Mouse (Mus musculus) adrenal gland, postnatal 36 days (tissue): ENCODE measurements around the gene Ints5. TPM values are rescaled to one million over a fixed set of nuclear protein-coding genes. Genes with fewer than 3 reads are reported as not detected.
"Not testable (repeated sequence)": the region's sequence is repeated elsewhere in the genome, so short reads cannot be mapped to it uniquely, and the experiment has no call there.

Experiments used
- DNase-seq, 2 experiments: peaks; one replicate each; pipeline ENCODE4 v3.0.0; 2021; ENCODE audit warnings: mixed read lengths in 1 of 2
- long read RNA-seq, 2 experiments: library from polyadenylated mRNA; stranded (forward); transcript quantifications; one replicate each; pipeline ENCODE4 v2.0.0; 2021; ENCODE audit warnings: borderline sequencing depth in 2 of 2
- total RNA-seq, 2 experiments: library from RNA; stranded (reverse); gene quantifications; 2 replicates each; pipeline ENCODE4 v1.2.3; 2021

The Ints5 gene
- total RNA-seq: 10 to 100 TPM; 23.7 to 25.8 TPM
- long read RNA-seq, experiment 1, transcript Ints5-201 (2 exons, 3,274 nt): major isoform, 12 of 22 reads
- long read RNA-seq, experiment 1, partial matches to known transcripts: 10 of 22 reads
- long read RNA-seq, experiment 1, other reads (novel, unspliced or antisense): 0 of 22 reads
- long read RNA-seq, experiment 2, transcript Ints5-201 (2 exons, 3,274 nt): major isoform, 6 of 7 reads
- long read RNA-seq, experiment 2, partial matches to known transcripts: 0 of 7 reads
- long read RNA-seq, experiment 2, other reads (novel, unspliced or antisense): 1 of 7 reads

DNA sequence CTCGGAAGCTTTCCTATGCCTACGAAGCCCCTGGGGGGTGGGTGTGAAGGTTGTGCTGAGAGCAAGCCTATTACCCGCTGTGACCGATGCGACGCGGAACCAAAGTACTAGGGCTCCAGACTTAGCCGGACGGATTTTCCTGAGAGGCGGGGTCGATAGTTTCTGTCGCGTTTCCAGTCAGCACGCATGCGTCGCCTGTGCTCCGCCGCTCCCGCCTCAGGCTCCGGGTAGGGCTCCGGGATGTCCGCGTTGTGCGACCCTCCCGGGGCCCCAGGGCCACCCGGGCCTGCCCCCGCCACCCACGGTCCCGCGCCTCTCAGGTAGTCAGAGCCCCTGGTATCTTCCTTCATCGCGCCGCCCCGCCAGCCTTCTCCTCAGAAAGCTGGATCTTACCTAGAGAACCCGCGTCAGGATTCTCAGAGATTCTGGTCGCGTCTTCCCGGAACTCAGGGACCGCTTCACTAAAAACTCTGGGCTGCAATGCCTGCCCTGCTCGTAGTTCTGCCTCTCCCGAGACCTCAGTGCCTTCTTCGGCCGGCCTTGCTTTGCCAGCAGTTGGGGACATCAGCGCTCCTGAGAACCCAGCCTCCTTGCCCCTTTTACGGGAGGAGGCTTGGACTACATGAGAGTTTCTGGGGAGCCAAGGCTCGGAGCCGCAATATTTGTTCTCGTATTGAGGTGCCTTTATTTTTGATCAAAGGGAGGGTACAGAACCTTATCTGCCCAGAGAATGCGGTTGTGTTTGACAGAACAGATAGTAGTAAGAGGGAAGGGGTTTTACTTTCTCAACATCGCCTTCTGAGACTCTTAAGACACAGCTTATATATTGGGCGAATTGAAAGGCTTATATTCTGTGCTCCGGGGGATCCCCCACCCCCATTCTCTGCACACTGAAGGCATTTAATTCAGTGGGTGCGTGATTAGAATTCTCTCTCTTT, at the start of gene Ints5:
Gene Ints5 (plus strand): TSS at position 177 of the 938 bp plus-strand sequence.
- peak; percentile 88 for DNase-seq

GRCm38 (mm10) chr19:8844371-8845129, 48.3 kb upstream of the Ints5 start:
- peak; percentile 78 to 89 for DNase-seq

DNA sequence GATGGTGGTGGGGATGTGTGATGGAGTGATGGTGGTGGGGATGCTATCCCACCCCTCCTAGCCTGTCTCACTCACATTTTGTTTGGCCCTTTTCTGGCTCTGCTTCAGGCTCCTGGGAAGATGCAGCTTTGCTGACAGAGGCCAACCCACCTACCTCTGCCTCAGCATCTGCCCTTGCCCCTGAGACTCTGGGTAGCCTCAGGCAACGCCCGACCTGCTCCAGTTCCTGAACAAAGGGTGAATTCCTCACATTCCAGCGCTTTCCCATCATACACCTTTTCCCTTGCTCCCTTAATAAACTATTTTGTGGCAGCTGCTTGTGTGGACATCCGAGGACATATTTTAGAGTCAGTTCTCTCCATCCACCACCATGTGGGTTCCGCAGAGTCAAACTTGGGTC, 44.4 kb upstream of the Ints5 start:
- no peak for DNase-seq

DNA sequence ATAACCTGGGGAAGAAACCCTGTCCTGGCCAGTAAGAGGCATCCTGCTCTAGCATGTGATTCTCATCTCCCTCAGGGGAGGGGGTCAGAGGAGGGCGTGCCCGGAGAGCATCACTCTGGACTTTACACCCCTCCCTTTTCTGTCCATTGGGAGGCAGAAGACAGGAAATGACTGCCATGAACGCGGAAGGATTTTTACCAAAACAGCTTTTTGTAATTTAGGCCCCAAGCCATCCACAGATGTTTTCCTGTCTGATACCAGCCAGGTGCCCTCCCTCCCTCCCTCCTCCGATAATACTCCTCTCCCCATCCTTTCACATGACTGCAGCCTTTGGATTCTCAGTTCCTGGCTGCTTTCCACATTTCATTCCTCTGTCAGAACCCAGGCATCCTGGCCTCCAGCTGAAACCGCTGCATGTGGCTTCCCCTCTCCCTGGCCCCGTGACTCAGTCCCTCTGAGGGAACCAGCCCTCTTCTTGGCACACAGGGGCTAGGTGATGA, 42.4 kb upstream of the Ints5 start, which contains the start of gene Lrrn4cl:
Gene Lrrn4cl (plus strand): TSS at position 367 of the 500 bp plus-strand sequence.
- peak; percentile 58 to 64 for DNase-seq

GRCm38 (mm10) chr19:8851639-8852038, 41.2 kb upstream of the Ints5 start:
- DNase-seq: no peak

DNA sequence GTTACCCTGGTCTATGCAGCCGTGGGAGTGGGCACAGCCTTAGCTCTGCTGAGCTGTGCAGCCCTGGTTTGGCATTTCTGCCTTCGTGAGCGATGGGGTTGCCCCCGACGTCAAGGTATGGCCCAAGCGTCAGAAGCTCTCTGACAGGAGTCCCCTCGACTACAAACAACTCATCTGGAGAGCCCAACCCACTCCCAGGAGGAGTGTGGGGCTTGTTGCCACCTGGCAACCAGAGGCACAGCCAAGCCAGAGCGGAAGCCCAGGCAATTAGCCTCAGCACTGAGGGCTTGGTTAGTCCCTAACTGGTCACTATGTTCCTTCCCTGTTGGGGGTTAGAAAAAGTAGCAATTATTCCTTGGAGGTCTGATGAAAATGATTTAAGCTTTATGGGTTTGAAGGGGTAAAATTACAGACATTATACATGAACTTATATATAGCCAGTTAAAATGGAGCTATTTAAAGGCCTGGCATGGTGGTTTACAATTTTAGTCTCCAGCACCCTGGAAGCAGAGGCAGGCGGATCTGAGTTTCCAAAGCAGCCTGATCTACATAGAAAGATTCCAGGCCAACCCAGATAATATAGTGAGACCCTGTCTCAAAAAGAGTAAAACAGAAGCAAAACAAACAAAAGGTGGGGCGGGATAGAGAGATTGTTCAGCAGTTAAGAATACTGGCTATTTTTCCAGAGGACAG, 40.4 kb upstream of the Ints5 start:
- DNase-seq: peak in 1 of 2 experiments; percentile 41

GRCm38 (mm10) chr19:8853117-8853516, 39.7 kb upstream of the Ints5 start:
- DNase-seq: no peak

DNA sequence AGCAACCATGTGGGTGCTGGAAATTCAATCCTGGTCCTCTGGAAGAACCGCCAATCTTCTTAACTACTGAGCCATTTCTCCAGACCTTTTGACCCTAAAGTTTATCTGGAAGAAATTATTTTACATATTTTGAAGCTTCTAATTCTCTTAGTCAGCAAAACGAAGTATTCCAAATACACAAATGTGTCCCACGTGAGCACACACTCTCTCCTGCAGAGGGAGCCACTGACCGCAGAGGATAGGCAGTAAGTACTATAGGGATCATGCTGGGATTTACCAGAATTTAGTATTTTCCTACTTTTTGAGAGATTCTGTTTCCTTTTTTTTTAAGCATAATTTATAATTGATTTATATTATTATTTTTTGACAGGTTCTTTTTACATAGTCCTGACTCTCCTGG, 35.1 kb upstream of the Ints5 start:
- peak; percentile 73 to 82 for DNase-seq

- DNase-seq: no peak
Measured at GRCm38 (mm10) chr19:8859018-8859417, 33.8 kb upstream of the Ints5 start.

GRCm38 (mm10) chr19:8864265-8864664, 28.5 kb upstream of the Ints5 start:
- DNase-seq: no peak

- not testable (repeated sequence) for DNase-seq
Measured at GRCm38 (mm10) chr19:8870381-8870780, 22.4 kb upstream of the Ints5 start.

- DNase-seq: peak in 1 of 2 experiments; percentile 19
Measured at GRCm38 (mm10) chr19:8870838-8871237, 22.0 kb upstream of the Ints5 start.

DNA sequence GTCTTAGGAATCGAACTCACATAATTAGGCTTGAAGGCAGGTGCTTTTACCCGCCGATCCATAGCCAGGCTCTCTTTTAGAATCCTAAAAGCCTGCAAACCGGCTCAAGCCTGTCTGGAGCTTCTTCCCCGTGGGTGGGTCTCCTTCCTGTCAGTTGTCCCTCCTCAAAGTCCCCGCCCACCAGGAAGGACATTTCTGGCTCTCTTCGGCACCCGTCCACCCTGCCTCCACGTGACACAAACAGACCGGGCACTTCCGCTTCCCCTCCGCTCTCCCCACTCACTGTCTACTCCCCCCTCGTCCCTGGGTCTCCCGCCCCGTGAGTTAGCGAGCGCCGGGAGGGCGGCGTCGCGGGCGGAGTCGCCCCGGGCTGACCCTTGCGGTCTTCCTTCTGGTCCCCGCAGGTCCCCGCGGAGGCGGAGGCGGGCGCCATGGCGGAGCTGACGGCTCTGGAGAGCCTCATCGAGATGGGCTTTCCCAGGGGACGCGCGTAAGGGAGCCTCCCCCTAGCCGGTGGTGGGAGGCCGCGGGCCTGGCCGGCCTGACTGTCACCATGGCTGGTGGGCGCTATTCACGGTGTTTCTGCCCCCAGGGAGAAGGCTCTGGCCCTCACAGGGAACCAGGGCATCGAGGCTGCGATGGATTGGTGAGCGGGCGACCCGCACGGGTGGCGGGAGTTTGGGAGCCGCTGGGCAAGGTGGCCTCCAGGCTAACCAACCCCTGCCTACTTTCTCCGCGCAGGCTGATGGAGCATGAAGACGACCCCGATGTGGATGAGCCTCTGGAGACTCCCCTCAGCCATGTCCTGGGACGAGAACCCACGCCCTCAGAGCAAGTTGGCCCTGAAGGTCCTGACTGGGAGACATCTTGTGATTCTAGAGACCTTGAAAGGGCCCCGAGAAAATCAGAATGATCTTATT, 21.3 kb upstream of the Ints5 start, which contains the start of gene Ubxn1:
Gene Ubxn1 (plus strand): TSS at position 230 of the 920 bp plus-strand sequence.
- DNase-seq: peak; percentile 97 to 98

- DNase-seq: peak in 1 of 2 experiments; percentile 23
Measured at GRCm38 (mm10) chr19:8872266-8872840, 20.5 kb upstream of the Ints5 start.

DNA sequence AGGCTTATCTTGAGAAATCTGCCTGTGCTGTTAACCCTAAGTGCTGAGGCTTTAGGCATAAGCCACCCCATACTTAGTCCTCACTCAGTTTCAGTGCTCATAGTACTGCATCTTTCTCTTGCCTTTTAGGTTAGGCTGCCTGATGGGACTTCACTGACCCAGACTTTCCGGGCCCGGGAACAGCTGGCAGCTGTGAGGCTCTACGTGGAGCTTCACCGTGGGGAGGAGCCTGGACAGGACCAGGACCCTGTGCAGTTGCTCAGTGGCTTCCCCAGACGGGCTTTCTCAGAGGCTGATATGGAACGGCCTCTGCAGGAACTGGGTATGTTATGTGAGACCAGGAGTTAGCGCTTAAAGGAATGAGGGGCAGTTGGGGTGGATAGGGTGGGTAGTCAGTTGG, 17.8 kb upstream of the Ints5 start:
- DNase-seq: no peak

- peak; percentile 92 to 93 for DNase-seq
Measured at GRCm38 (mm10) chr19:8880311-8881033, 12.3 kb upstream of the Ints5 start, which contains the start of gene Uqcc3. Gene Uqcc3, minus strand, starts transcription at chr19:8880923.

- no peak for DNase-seq
Measured at GRCm38 (mm10) chr19:8881034-8881392, 11.8 kb upstream of the Ints5 start.

- DNase-seq: no peak
Measured at GRCm38 (mm10) chr19:8883616-8884015, 9.2 kb upstream of the Ints5 start, which contains the start of the genes Lbhd1 and Gm49403. Gene Lbhd1, plus strand, starts transcription at chr19:8883732. Gene Gm49403, plus strand, starts transcription at chr19:8883930.
